Mouse (Mus musculus) gastrocnemius, postnatal 4 days (tissue): Measurements from ENCODE around the gene Ggct. TPM values are rescaled to one million over a fixed set of nuclear protein-coding genes. Genes with fewer than 3 reads are reported as not detected.

Source experiments
- DNase-seq, 2 experiments: peaks; one replicate each; pipeline ENCODE4 v3.0.0; 2021 to 2022; ENCODE audit warnings: low spot score in 2 of 2, mixed read lengths in 2 of 2
- total RNA-seq, 2 experiments: library from RNA; stranded (reverse); gene quantifications; 2 replicates each; pipeline ENCODE4 v1.2.3; 2021

Gene Ggct
- total RNA-seq, 2 experiments from 2014 or later: 5.5 to 5.8 TPM

- no peak for DNase-seq
Observed at GRCm38 (mm10) chr6:54997726-54998125, 5.0 kb upstream of the Ggct start.

GRCm38 (mm10) chr6:54996361-54996760 is 3.6 kb upstream of the Ggct start:
- no peak for DNase-seq

GRCm38 (mm10) chr6:54992141-54992540 is 609 bp downstream of the Ggct start:
- DNase-seq: no peak

GRCm38 (mm10) chr6:54991189-54991588 is 1.6 kb downstream of the Ggct start:
- DNase-seq: no peak

GRCm38 (mm10) chr6:54988141-54988540 is 4.6 kb downstream of the Ggct start:
- DNase-seq: no peak

- no peak for DNase-seq
Observed at GRCm38 (mm10) chr6:54984096-54984495, 8.7 kb downstream of the Ggct start.

- DNase-seq: no peak
Observed at GRCm38 (mm10) chr6:54983526-54984050, 9.2 kb downstream of the Ggct start.

- no peak for DNase-seq
Observed at GRCm38 (mm10) chr6:54979426-54979825, 13.3 kb downstream of the Ggct start.

GRCm38 (mm10) chr6:54975616-54976015 is 17.1 kb downstream of the Ggct start:
- no peak for DNase-seq

- no peak for DNase-seq
Observed at GRCm38 (mm10) chr6:54974501-54974900, 18.2 kb downstream of the Ggct start.

- DNase-seq: no peak
Observed at GRCm38 (mm10) chr6:54972929-54973211, 19.9 kb downstream of the Ggct start.

GRCm38 (mm10) chr6:54972111-54972928 is 20.4 kb downstream of the Ggct start, which contains the start of gene Nod1:
Gene Nod1 (minus strand): TSS chr6:54972612.
- peak; percentile 77 to 85 for DNase-seq

GRCm38 (mm10) chr6:54971731-54972110 is 21.0 kb downstream of the Ggct start:
- no peak for DNase-seq

GRCm38 (mm10) chr6:54970506-54970905 is 22.2 kb downstream of the Ggct start:
- no peak for DNase-seq

GRCm38 (mm10) chr6:54969801-54970200 is 22.9 kb downstream of the Ggct start:
- DNase-seq: no peak

- DNase-seq: no peak
Observed at GRCm38 (mm10) chr6:54967591-54967990, 25.2 kb downstream of the Ggct start.

- no peak for DNase-seq
Observed at GRCm38 (mm10) chr6:54965234-54965633, 27.5 kb downstream of the Ggct start.

GRCm38 (mm10) chr6:54964755-54965154 is 28.0 kb downstream of the Ggct start:
- no peak for DNase-seq

- no peak for DNase-seq
Observed at GRCm38 (mm10) chr6:54963599-54963998, 29.2 kb downstream of the Ggct start.

GRCm38 (mm10) chr6:54957655-54958054 is 35.1 kb downstream of the Ggct start:
- DNase-seq: no peak

- no peak for DNase-seq
Observed at GRCm38 (mm10) chr6:54956425-54956824, 36.3 kb downstream of the Ggct start.

- DNase-seq: no peak
Observed at GRCm38 (mm10) chr6:54955949-54956348, 36.8 kb downstream of the Ggct start.
